Mouse (Mus musculus) kidney, embryonic 15.5 days (tissue): ENCODE data around the gene Adad1. TPM values are rescaled to one million over a fixed set of nuclear protein-coding genes. Genes with fewer than 3 reads are reported as not detected.

Experiments
- ATAC-seq: fragments of 200-750 bp; cut with Nextera tagmentation; replicated peaks from 2 replicates; pipeline ENCODE4 v1.8.0; 2017; ENCODE audit warnings: moderate TSS enrichment; ENCODE audit not compliant: low FRiP score
- H3K27ac ChIP-seq: fragments of 300-500 bp; sonication (generic); 2 replicates; pipeline ENCODE4 v1.5.1; 2015; ENCODE audit warnings: mild to moderate bottlenecking, inconsistent platforms
- H3K27me3 ChIP-seq: fragments of 300-500 bp; sonication (generic); 2 replicates; pipeline ENCODE4 v1.6.1; 2015; ENCODE audit warnings: inconsistent platforms
- H3K36me3 ChIP-seq: fragments of 300-500 bp; sonication (generic); 2 replicates; pipeline ENCODE4 v1.6.1; 2015; ENCODE audit warnings: inconsistent platforms
- H3K4me1 ChIP-seq: fragments of 300-500 bp; sonication (generic); 2 replicates; pipeline ENCODE4 v1.6.1; 2015; ENCODE audit warnings: inconsistent platforms
- H3K4me2 ChIP-seq: fragments of 300-500 bp; sonication (generic); 2 replicates; pipeline ENCODE4 v1.6.1; 2015; ENCODE audit warnings: moderate library complexity, mild to moderate bottlenecking, inconsistent platforms
- H3K4me3 ChIP-seq: fragments of 300-500 bp; sonication (generic); replicated peaks from 2 replicates; pipeline ENCODE4 v1.5.1; 2015; ENCODE audit warnings: mild to moderate bottlenecking, inconsistent platforms
- H3K9ac ChIP-seq: fragments of 300-500 bp; sonication (generic); 2 replicates; pipeline ENCODE4 v1.6.1; 2015; ENCODE audit warnings: mild to moderate bottlenecking, inconsistent platforms
- H3K9me3 ChIP-seq: fragments of 300-500 bp; sonication (generic); replicated peaks from 2 replicates; pipeline ENCODE4 v1.6.1; 2016; ENCODE audit warnings: inconsistent platforms
- WGBS: fragments of 180-500 bp; shearing (Covaris S2); methylation state at CpG from one replicate; pipeline ENCODE4 v1.1.7; 2015; ENCODE audit warnings: mixed read lengths; 5-methylcytosine and 5-hydroxymethylcytosine counted together
- polyA plus RNA-seq: library from polyadenylated mRNA; unstranded; fragments of >200 nt; fragmentation: Nextera tagmentation; extraction: Ambion mirVana; gene quantifications from 2 replicates; pipeline ENCODE4 v1.2.1, GENCODE M21; 2015

Gene Adad1
- 0.10 and 0.27 TPM in 2 replicates for polyA plus RNA-seq

GRCm38 (mm10) chr3:37063406-37063805, at the start of gene Adad1:
Gene Adad1, plus strand, starts transcription at chr3:37063527.
- H3K4me3 ChIP-seq, result peak within 1 kb of the TSS; percentile 29
- no peak within 1 kb of the TSS for H3K27ac ChIP-seq
- peaks cover 10% of the 10 kb centered on the region for H3K9me3 ChIP-seq
- 42% methylated on average over 39 of the region's 39 CpGs for WGBS
- no peaks in the 10 kb centered on the region for H3K4me1 ChIP-seq
- H3K9ac ChIP-seq, result no peak within 1 kb of the TSS
- no peaks in the 10 kb centered on the region for H3K36me3 ChIP-seq
- H3K4me2 ChIP-seq, result peak within 1 kb of the TSS; percentile 51
- ATAC-seq, result peak; percentile 43; the same call in 1 of the 2 replicates
- H3K27me3 ChIP-seq, result no peaks in the 10 kb centered on the region

- H3K9me3 ChIP-seq, result no peaks in the 10 kb centered on the region
- H3K4me3 ChIP-seq, result no peak overlapping the region
- no peak overlapping the region for H3K4me2 ChIP-seq
- H3K27me3 ChIP-seq, result no peaks in the 10 kb centered on the region
- no peak overlapping the region for H3K9ac ChIP-seq
- no peaks in the 10 kb centered on the region for H3K4me1 ChIP-seq
- peaks cover 61% of the 10 kb centered on the region for H3K36me3 ChIP-seq
- H3K27ac ChIP-seq, result no peak overlapping the region
- ATAC-seq, result no peak
- WGBS, result 89% methylated on average over 2 of the region's 2 CpGs
These were observed 25.3 kb upstream of the Adad1 start for GRCm38 (mm10) chr3:37037979-37038378.

- no peaks in the 10 kb centered on the region for H3K9me3 ChIP-seq
- no peaks in the 10 kb centered on the region for H3K4me1 ChIP-seq
- no peak overlapping the region for H3K9ac ChIP-seq
- H3K27ac ChIP-seq, result no peak overlapping the region
- no peaks in the 10 kb centered on the region for H3K27me3 ChIP-seq
- no peak for ATAC-seq
- no peak overlapping the region for H3K4me2 ChIP-seq
- H3K4me3 ChIP-seq, result no peak overlapping the region
- peaks cover 66% of the 10 kb centered on the region for H3K36me3 ChIP-seq
These were observed 23.5 kb upstream of the Adad1 start for GRCm38 (mm10) chr3:37039811-37040210.

- Histone ChIP-seq H3K4me1 (no peaks in the 10 kb centered on the region), H3K36me3 (peaks cover 27% of the 10 kb centered on the region), H3K27me3 (no peaks in the 10 kb centered on the region), H3K27ac (no peak overlapping the region), H3K9me3 (no peaks in the 10 kb centered on the region), H3K9ac (no peak overlapping the region), H3K4me3 (no peak overlapping the region), H3K4me2 (no peak overlapping the region)
- no peak for ATAC-seq
- 97% methylated on average over 1 of the region's 1 CpGs for WGBS
These were observed 11.8 kb upstream of the Adad1 start for GRCm38 (mm10) chr3:37051491-37051890.

GRCm38 (mm10) chr3:37073211-37073610, 9.9 kb downstream of the Adad1 start:
- H3K9ac ChIP-seq, result no peak overlapping the region
- no peaks in the 10 kb centered on the region for H3K27me3 ChIP-seq
- H3K4me1 ChIP-seq, result no peaks in the 10 kb centered on the region
- H3K36me3 ChIP-seq, result no peaks in the 10 kb centered on the region
- H3K9me3 ChIP-seq, result 0 out of 2 replicates have a peak, but pooled peaks cover 4% of the 10 kb centered on the region
- H3K27ac ChIP-seq, result no peak overlapping the region
- H3K4me3 ChIP-seq, result no peak overlapping the region
- ATAC-seq, result no peak
- no peak overlapping the region for H3K4me2 ChIP-seq

- Histone ChIP-seq H3K4me1 (no peaks in the 10 kb centered on the region), H3K9me3 (no peaks in the 10 kb centered on the region), H3K9ac (no peak overlapping the region), H3K27me3 (no peaks in the 10 kb centered on the region), H3K27ac (no peak overlapping the region), H3K4me3 (no peak overlapping the region), H3K36me3 (no peaks in the 10 kb centered on the region), H3K4me2 (no peak overlapping the region)
- WGBS, result 75% methylated on average over 4 of the region's 4 CpGs
- no peak for ATAC-seq
These were observed 21.5 kb downstream of the Adad1 start for GRCm38 (mm10) chr3:37084860-37085259.

- no peak overlapping the region for H3K4me3 ChIP-seq
- H3K4me2 ChIP-seq, result no peak overlapping the region
- H3K9ac ChIP-seq, result no peak overlapping the region
- no peaks in the 10 kb centered on the region for H3K27me3 ChIP-seq
- no peak overlapping the region for H3K27ac ChIP-seq
- no peaks in the 10 kb centered on the region for H3K9me3 ChIP-seq
- H3K4me1 ChIP-seq, result no peaks in the 10 kb centered on the region
- no peaks in the 10 kb centered on the region for H3K36me3 ChIP-seq
- ATAC-seq, result no peak
These were observed 27.4 kb downstream of the Adad1 start for GRCm38 (mm10) chr3:37090721-37091120.

GRCm38 (mm10) chr3:37125655-37126054, 62.3 kb downstream of the Adad1 start, which contains the start of gene Il2:
Gene Il2, minus strand, starts transcription at chr3:37125959.
- no peaks in the 10 kb centered on the region for H3K4me1 ChIP-seq
- H3K4me3 ChIP-seq, result no peak within 1 kb of the TSS
- H3K27me3 ChIP-seq, result no peaks in the 10 kb centered on the region
- no peak within 1 kb of the TSS for H3K9ac ChIP-seq
- no peak for ATAC-seq
- no peak within 1 kb of the TSS for H3K27ac ChIP-seq
- no peaks in the 10 kb centered on the region for H3K36me3 ChIP-seq
- WGBS, result 74% methylated on average over 4 of the region's 4 CpGs
- no peak within 1 kb of the TSS for H3K4me2 ChIP-seq
- H3K9me3 ChIP-seq, result no peaks in the 10 kb centered on the region

GRCm38 (mm10) chr3:37126162-37126561, 62.8 kb downstream of the Adad1 start:
- no peaks in the 10 kb centered on the region for H3K27me3 ChIP-seq
- no peaks in the 10 kb centered on the region for H3K4me1 ChIP-seq
- H3K4me3 ChIP-seq, result no peak overlapping the region
- ATAC-seq, result no peak
- H3K9ac ChIP-seq, result no peak overlapping the region
- H3K4me2 ChIP-seq, result no peak overlapping the region
- no peaks in the 10 kb centered on the region for H3K36me3 ChIP-seq
- H3K9me3 ChIP-seq, result no peaks in the 10 kb centered on the region
- H3K27ac ChIP-seq, result no peak overlapping the region
- WGBS, result 49% methylated on average over 4 of the region's 4 CpGs

- Histone ChIP-seq H3K27me3 (no peaks in the 10 kb centered on the region), H3K9me3 (no peaks in the 10 kb centered on the region), H3K4me1 (no peaks in the 10 kb centered on the region), H3K4me2 (no peak overlapping the region), H3K36me3 (no peaks in the 10 kb centered on the region), H3K27ac (no peak overlapping the region), H3K9ac (no peak overlapping the region), H3K4me3 (no peak overlapping the region)
- no peak; the same call in 1 of the 2 replicates for ATAC-seq
- WGBS, result 41% methylated on average over 4 of the region's 4 CpGs
These were observed 64.9 kb downstream of the Adad1 start for GRCm38 (mm10) chr3:37128269-37128668.

- Histone ChIP-seq H3K9ac (no peak overlapping the region), H3K4me2 (no peak overlapping the region), H3K27ac (no peak overlapping the region), H3K36me3 (no peaks in the 10 kb centered on the region), H3K9me3 (no peaks in the 10 kb centered on the region), H3K4me3 (no peak overlapping the region), H3K4me1 (no peaks in the 10 kb centered on the region), H3K27me3 (no peaks in the 10 kb centered on the region)
- no peak for ATAC-seq
- WGBS, result 48% methylated on average over 2 of the region's 2 CpGs
These were observed 65.7 kb downstream of the Adad1 start for GRCm38 (mm10) chr3:37129063-37129462.

- H3K4me3 ChIP-seq, result no peak overlapping the region
- no peak overlapping the region for H3K4me2 ChIP-seq
- no peaks in the 10 kb centered on the region for H3K9me3 ChIP-seq
- peaks cover 4% of the 10 kb centered on the region; the same call in 1 of the 2 replicates for H3K4me1 ChIP-seq
- no peaks in the 10 kb centered on the region for H3K27me3 ChIP-seq
- 31% methylated on average over 4 of the region's 4 CpGs for WGBS
- H3K36me3 ChIP-seq, result no peaks in the 10 kb centered on the region
- ATAC-seq, result no peak
- no peak overlapping the region for H3K27ac ChIP-seq
- no peak overlapping the region for H3K9ac ChIP-seq
These were observed 73.9 kb downstream of the Adad1 start for GRCm38 (mm10) chr3:37137231-37137630.

GRCm38 (mm10) chr3:37139192-37139591, 75.9 kb downstream of the Adad1 start:
- ATAC-seq, result no peak
- 88% methylated on average over 3 of the region's 3 CpGs for WGBS
- Histone ChIP-seq H3K4me2 (no peak overlapping the region), H3K36me3 (no peaks in the 10 kb centered on the region), H3K27me3 (no peaks in the 10 kb centered on the region), H3K27ac (no peak overlapping the region), H3K4me1 (peaks cover 4% of the 10 kb centered on the region; the same call in 1 of the 2 replicates), H3K4me3 (no peak overlapping the region), H3K9me3 (no peaks in the 10 kb centered on the region), H3K9ac (no peak overlapping the region)
